Mouse (Mus musculus) liver, embryonic 11.5 days (tissue): ENCODE results near the gene Ccdc32. TPM values are rescaled to one million over a fixed set of nuclear protein-coding genes. Genes with fewer than 3 reads are reported as not detected.

Source experiments
- ATAC-seq: fragments of 200-750 bp; cut with Nextera tagmentation; replicated peaks from 2 replicates; pipeline ENCODE4 v1.8.0; 2017; ENCODE audit warnings: moderate number of reproducible peaks, mild to moderate bottlenecking, moderate TSS enrichment, moderate library complexity; ENCODE audit not compliant: low FRiP score
- DNase-seq: peaks from one replicate; pipeline ENCODE4 v3.0.0-alpha.2; 2017; ENCODE audit warnings: low spot score
- H3K27ac ChIP-seq: fragments of 300-500 bp; sonication (generic); 2 replicates; pipeline ENCODE4 v1.5.1; 2014; ENCODE audit warnings: mild to moderate bottlenecking, low read depth, low read length, control low read depth
- H3K27me3 ChIP-seq: fragments of 300-500 bp; sonication (generic); replicated peaks from 2 replicates; pipeline ENCODE4 v1.6.1; 2014; ENCODE audit warnings: low read length, mixed read lengths; ENCODE audit not compliant: control insufficient read depth, insufficient read depth
- H3K36me3 ChIP-seq: fragments of 300-500 bp; sonication (generic); 2 replicates; pipeline ENCODE4 v1.6.1; 2014; ENCODE audit warnings: mild to moderate bottlenecking, low read length, moderate library complexity, mixed read lengths; ENCODE audit not compliant: control insufficient read depth, insufficient read depth
- H3K4me1 ChIP-seq: fragments of 300-500 bp; sonication (generic); replicated peaks from 2 replicates; pipeline ENCODE4 v1.6.1; 2014; ENCODE audit warnings: low read length, mixed read lengths; ENCODE audit not compliant: control insufficient read depth, insufficient read depth
- H3K4me2 ChIP-seq: fragments of 300-500 bp; sonication (generic); 2 replicates; pipeline ENCODE4 v1.6.1; 2014; ENCODE audit warnings: mild to moderate bottlenecking, control low read depth, moderate library complexity
- H3K4me3 ChIP-seq: fragments of 300-500 bp; sonication (generic); 2 replicates; pipeline ENCODE4 v1.5.1; 2014; ENCODE audit warnings: low read depth, low read length, control low read depth
- H3K9ac ChIP-seq: fragments of 300-500 bp; sonication (generic); 2 replicates; pipeline ENCODE4 v1.6.1; 2014; ENCODE audit warnings: low read depth, low read length, control low read depth
- H3K9me3 ChIP-seq: fragments of 300-500 bp; sonication (generic); 2 replicates; pipeline ENCODE4 v1.6.1; 2016; ENCODE audit warnings: low read length, inconsistent platforms, mixed read lengths; ENCODE audit not compliant: control insufficient read depth
- WGBS: fragments of 180-500 bp; shearing (Covaris S2); extraction: QIAGEN DNeasy Blood & Tissue Kit; methylation state at CpG from one replicate; pipeline ENCODE4 v1.1.7; 2014; 5-methylcytosine and 5-hydroxymethylcytosine counted together
- polyA plus RNA-seq: library from polyadenylated mRNA; unstranded; fragments of >200 nt; fragmentation: Nextera tagmentation; extraction: Ambion mirVana; gene quantifications from 2 replicates; pipeline ENCODE4 v1.2.1, GENCODE M21; 2014

Gene Ccdc32
- polyA plus RNA-seq, 1 experiment from 2014 or later: 26.5 TPM

GRCm38 (mm10) chr2:119035397-119035745 is 6.2 kb upstream of the Ccdc32 start:
- peak overlapping the region; percentile 95 for H3K9ac ChIP-seq
- H3K4me1 ChIP-seq: peaks cover 4% of the 10 kb centered on the region
- peaks cover 11% of the 10 kb centered on the region; the same call in 1 of the 2 replicates for H3K36me3 ChIP-seq
- peak overlapping the region; percentile 85 for H3K4me2 ChIP-seq
- H3K9me3 ChIP-seq: no peaks in the 10 kb centered on the region
- WGBS: 13% methylated on average over 7 of the region's 7 CpGs
- peak overlapping the region; percentile 99 for H3K4me3 ChIP-seq
- peak overlapping the region; percentile 84 for H3K27ac ChIP-seq
- no peaks in the 10 kb centered on the region for H3K27me3 ChIP-seq
- no peak for ATAC-seq
- DNase-seq: no peak

GRCm38 (mm10) chr2:119034656-119035396 is 5.6 kb upstream of the Ccdc32 start, which contains the start of gene Rpusd2:
Gene Rpusd2 (plus strand): TSS chr2:119034790.
- Histone ChIP-seq H3K9me3 (no peaks in the 10 kb centered on the region), H3K4me1 (peaks cover 4% of the 10 kb centered on the region), H3K4me2 (peak within 1 kb of the TSS; percentile 85), H3K4me3 (peak within 1 kb of the TSS; percentile 99), H3K27ac (peak within 1 kb of the TSS; percentile 84), H3K9ac (peak within 1 kb of the TSS; percentile 95), H3K36me3 (peaks cover 10% of the 10 kb centered on the region; the same call in 1 of the 2 replicates), H3K27me3 (no peaks in the 10 kb centered on the region)
- ATAC-seq (peak; percentile 92), DNase-seq (peak; percentile 94)
- under 1% methylated on average over 49 of the region's 49 CpGs for WGBS

GRCm38 (mm10) chr2:119032191-119032590 is 3.0 kb upstream of the Ccdc32 start:
- H3K9ac ChIP-seq: no peak overlapping the region
- H3K27me3 ChIP-seq: no peaks in the 10 kb centered on the region
- H3K4me2 ChIP-seq: no peak overlapping the region
- DNase-seq: no peak
- no peaks in the 10 kb centered on the region for H3K36me3 ChIP-seq
- 49% methylated on average over 4 of the region's 4 CpGs for WGBS
- peaks cover 9% of the 10 kb centered on the region for H3K4me1 ChIP-seq
- no peak for ATAC-seq
- H3K4me3 ChIP-seq: no peak overlapping the region
- no peaks in the 10 kb centered on the region for H3K9me3 ChIP-seq
- no peak overlapping the region for H3K27ac ChIP-seq

GRCm38 (mm10) chr2:119026951-119027350 is 2.2 kb downstream of the Ccdc32 start:
- H3K9ac ChIP-seq: no peak overlapping the region
- H3K27ac ChIP-seq: no peak overlapping the region
- no peak overlapping the region for H3K4me2 ChIP-seq
- DNase-seq: no peak
- ATAC-seq: no peak
- WGBS: 89% methylated on average over 4 of the region's 4 CpGs
- no peaks in the 10 kb centered on the region for H3K9me3 ChIP-seq
- no peaks in the 10 kb centered on the region for H3K27me3 ChIP-seq
- H3K36me3 ChIP-seq: peaks cover 6% of the 10 kb centered on the region
- H3K4me1 ChIP-seq: peaks cover 11% of the 10 kb centered on the region; the same call in 1 of the 2 replicates
- H3K4me3 ChIP-seq: no peak overlapping the region

GRCm38 (mm10) chr2:119025239-119025616 is 4.0 kb downstream of the Ccdc32 start:
- Histone ChIP-seq H3K4me3 (no peak overlapping the region), H3K9ac (0 out of 2 replicates have a peak overlapping the region, but pooled peaks have one; percentile 23), H3K4me1 (peaks cover 11% of the 10 kb centered on the region; the same call in 1 of the 2 replicates), H3K9me3 (no peaks in the 10 kb centered on the region), H3K36me3 (peaks cover 18% of the 10 kb centered on the region), H3K27me3 (no peaks in the 10 kb centered on the region), H3K4me2 (peak overlapping the region; percentile 2), H3K27ac (peak overlapping the region; percentile 75)
- no peak for DNase-seq
- ATAC-seq: no peak
- 48% methylated on average over 4 of the region's 4 CpGs for WGBS

GRCm38 (mm10) chr2:119024536-119025238 is 4.5 kb downstream of the Ccdc32 start:
- Histone ChIP-seq H3K9ac (no peak overlapping the region), H3K27me3 (no peaks in the 10 kb centered on the region), H3K27ac (peak overlapping the region; percentile 75), H3K36me3 (peaks cover 18% of the 10 kb centered on the region), H3K4me2 (peak overlapping the region; percentile 2), H3K9me3 (no peaks in the 10 kb centered on the region), H3K4me1 (peaks cover 11% of the 10 kb centered on the region; the same call in 1 of the 2 replicates), H3K4me3 (no peak overlapping the region)
- DNase-seq (no peak), ATAC-seq (peak; percentile 91)
- WGBS: 35% methylated on average over 9 of the region's 9 CpGs

- H3K9ac ChIP-seq: no peak overlapping the region
- H3K4me2 ChIP-seq: no peak overlapping the region
- no peaks in the 10 kb centered on the region for H3K27me3 ChIP-seq
- H3K9me3 ChIP-seq: no peaks in the 10 kb centered on the region
- peaks cover 26% of the 10 kb centered on the region for H3K36me3 ChIP-seq
- H3K4me1 ChIP-seq: peaks cover 11% of the 10 kb centered on the region; the same call in 1 of the 2 replicates
- no peak for DNase-seq
- no peak overlapping the region for H3K27ac ChIP-seq
- H3K4me3 ChIP-seq: no peak overlapping the region
- WGBS: 95% methylated on average over 6 of the region's 6 CpGs
- no peak for ATAC-seq
These were observed 6.0 kb downstream of the Ccdc32 start for GRCm38 (mm10) chr2:119023154-119023660.

GRCm38 (mm10) chr2:119019538-119019937 is 9.7 kb downstream of the Ccdc32 start:
- Histone ChIP-seq H3K36me3 (peaks cover 29% of the 10 kb centered on the region), H3K4me3 (no peak overlapping the region), H3K9ac (no peak overlapping the region), H3K27ac (no peak overlapping the region), H3K27me3 (no peaks in the 10 kb centered on the region), H3K4me1 (peaks cover 4% of the 10 kb centered on the region), H3K4me2 (no peak overlapping the region), H3K9me3 (peaks cover 3% of the 10 kb centered on the region)
- DNase-seq (no peak), ATAC-seq (no peak)
- 57% methylated on average over 4 of the region's 4 CpGs for WGBS
